Mouse (Mus musculus) frontal cortex, postnatal 10 days (tissue): ENCODE results near the gene Pih1d1.

Experiments
- DNase-seq, 2 experiments: peaks; one replicate each; pipeline ENCODE4 v3.0.0; 2022; ENCODE audit warnings: low spot score in 2 of 2, mixed read lengths in 1 of 2

Pih1d1 gene

DNA sequence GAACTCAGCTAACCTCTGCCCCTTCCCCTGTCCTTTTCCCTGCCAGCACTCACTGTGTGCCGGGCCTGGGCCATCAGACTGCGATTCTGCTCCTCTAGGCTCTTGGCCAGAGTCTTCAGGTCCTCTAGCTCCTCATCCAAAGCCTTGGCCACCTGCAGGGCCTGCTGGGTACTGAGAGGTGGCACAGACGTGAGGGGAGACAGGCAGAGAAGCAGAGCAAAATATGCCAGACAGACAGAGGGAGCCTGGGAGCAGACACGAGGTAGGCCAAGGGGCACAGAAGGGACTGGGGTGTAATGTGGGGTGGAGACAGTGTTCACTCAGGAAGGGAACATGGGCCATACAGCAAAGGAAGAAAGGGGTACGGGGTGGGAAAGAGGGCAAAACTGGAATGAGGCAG lies 39.3 kb downstream of the Pih1d1 start:
- DNase-seq: no peak

DNA sequence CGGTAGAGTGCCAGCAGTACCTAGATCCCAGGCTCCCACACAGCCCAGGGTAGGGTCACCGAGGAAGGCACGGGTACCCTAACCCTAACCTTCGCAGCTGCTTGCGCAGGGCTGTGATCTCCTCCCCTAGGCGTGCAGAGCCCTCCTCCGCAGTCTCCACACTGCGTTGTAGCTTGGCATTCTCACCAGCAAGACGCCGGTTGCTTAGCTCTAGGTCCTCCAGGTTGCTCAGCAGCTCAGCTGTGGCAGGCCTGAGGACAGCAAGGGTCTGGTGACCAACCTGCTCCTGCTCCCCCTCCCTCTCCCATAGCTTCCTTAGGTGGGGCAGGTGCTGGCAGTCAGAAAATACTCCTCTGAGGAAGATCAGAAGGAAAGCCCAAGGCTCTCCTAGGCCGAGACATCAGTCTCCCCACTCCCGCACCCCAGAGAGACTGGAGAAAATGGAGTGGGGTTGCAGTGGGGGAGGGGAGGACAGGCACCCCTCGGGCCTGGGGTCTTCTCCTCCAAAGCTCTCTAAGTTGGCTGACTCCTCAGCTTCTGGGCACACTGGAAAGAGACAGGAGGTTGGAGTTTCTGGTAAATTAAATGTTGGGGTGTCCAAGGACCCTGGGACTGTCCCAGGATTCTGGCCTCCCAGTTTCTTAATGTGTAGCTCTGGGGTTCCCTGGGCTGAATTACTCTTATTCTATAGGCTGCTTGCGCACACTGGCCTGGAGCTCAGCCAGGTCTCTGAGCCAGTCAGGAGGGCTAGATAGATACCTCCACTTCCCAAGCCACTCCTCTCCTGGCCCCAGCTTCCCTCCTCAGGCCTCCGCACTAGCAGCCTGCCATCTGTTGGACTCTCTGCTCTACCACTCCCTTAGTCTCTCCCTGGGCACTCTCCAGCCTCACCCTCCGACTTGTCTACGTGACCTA lies 40.0 kb downstream of the Pih1d1 start:
- DNase-seq: no peak

DNA sequence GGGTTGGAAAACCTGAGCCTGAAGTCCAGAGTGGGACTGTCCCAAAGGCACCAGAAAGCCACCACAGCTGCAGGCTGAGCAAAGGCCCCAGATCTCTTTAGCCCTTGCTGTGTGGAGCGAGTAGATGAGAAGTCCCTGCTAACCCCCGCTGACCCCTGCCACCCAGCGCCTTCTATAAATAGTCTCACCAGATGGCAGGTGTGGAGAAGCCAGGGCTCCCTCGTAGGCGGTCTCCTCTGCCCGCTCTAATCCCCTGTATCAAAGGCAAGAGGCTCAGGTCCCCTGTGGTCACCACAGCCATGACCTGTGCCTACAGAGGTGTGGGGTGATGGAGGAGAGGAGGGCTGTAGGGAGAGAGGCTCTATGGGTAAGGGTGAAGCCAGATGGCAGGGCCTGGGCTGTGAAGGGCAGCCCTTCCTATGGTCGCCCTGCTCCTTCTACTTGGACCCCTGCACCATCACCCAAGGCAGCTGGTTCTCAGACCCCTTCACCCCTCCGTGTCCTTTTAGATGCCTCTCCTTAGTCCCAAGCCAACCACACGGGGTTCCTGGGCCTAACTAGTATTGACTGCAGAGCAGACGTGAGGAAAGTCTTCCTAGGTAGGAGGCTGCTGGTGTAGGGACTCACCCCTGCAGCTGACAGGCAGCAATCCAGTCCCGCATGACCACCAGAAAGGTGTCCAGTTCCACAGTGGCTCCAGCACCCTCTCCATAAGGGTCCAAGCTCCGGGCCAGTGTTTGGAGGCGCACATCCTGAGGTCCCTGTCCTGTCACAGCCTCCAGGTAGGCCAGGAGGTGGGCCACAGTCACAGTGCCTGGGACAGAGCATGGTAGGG lies 41.5 kb downstream of the Pih1d1 start:
- DNase-seq: no peak

DNA sequence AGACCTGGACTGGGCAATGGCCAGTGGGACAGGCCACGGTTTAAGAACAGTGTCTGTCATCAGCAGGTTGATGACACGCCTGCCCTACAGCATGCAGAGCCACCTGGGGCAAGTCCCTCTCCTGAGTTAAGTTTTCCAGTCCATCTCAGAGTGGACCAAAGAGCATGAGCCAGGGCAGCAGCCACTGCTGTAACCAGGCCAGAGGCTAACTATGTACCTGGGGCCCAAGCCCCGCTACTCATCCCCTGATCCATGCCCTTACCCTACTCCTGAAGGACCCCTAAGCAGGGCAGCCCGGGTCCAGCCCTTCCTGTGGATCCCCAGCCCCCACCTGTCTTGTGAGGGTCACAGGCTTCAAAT lies 42.1 kb downstream of the Pih1d1 start:
- no peak for DNase-seq

DNA sequence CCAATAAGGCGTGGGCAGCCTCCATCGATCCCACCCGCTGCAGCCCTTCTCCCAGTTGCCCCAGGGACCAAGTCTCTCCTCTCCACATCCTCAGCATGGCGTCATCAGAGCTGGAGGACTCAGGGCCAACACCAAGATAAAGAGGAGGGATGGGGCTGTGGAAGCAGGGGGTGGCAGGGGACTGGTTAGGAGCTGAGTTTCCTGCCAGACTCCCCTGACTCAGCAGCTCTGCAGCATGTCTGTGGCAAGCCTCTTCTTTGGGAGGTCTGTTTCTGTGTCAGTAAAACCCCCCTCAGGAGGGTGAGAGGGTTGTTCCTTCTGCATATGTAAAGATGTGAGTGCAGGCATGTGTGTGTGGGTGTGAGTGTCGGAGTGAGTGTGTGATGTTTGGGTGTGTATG lies 42.9 kb downstream of the Pih1d1 start:
- no peak for DNase-seq

DNA sequence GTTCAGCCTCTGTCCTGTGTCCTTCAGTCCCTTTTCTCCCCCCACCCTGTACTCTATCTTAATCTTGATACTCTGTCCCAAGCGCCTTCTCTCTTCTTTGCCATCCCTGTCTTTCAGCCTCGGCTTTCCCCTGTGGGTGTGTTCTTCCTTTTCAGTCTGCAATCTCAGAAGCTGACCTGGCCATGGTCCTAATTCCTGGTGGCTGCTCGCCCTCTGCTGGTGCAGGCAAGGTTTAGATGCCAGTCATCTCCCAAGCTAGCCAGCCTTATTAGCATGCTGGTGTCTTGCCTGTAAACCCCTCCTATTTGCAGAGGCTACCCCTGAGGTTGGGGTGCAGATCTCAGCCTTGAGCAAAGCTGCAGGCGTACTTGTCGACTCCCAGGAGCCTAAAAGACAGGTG lies 44.3 kb downstream of the Pih1d1 start:
- peak; percentile 49 to 63 for DNase-seq

DNA sequence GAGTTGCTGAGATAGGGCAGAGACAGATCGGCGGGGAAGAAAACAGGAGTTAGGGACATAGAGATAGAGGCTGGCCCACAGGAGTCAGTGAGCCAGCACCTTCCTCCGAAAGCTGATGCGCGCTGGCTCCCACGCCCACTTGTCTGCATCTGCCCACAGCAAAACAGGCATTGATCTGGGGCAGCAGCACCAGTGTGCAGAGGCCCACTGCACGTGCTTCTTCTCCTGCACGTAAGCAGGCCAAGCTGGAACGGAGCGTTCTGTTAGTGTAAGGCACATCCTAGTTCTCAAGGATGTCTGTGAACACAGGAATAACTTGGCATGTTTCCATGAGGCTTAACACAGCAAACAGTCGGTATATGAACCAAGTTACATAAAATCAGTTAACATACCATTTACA lies 44.9 kb downstream of the Pih1d1 start:
- no peak for DNase-seq

DNA sequence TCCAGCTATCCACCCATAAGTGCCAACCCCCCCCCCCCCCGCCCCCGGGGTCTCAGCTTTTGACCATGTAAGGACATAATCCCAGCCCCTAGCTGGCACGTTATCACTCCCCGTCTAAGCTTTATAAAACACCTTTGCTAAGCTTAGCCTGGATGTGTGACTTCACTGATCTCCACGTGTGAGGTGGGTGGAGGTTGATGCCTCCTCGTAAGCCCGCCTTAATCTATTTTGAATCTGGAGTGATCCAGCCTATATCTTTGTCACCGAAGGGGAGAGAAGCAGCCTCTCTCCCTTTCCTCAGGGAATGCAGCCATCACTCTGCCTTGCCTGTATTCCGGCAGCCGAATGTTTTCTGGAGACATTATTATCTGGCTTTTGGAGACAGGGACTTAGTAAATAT lies 48.6 kb downstream of the Pih1d1 start:
- no peak for DNase-seq

DNA sequence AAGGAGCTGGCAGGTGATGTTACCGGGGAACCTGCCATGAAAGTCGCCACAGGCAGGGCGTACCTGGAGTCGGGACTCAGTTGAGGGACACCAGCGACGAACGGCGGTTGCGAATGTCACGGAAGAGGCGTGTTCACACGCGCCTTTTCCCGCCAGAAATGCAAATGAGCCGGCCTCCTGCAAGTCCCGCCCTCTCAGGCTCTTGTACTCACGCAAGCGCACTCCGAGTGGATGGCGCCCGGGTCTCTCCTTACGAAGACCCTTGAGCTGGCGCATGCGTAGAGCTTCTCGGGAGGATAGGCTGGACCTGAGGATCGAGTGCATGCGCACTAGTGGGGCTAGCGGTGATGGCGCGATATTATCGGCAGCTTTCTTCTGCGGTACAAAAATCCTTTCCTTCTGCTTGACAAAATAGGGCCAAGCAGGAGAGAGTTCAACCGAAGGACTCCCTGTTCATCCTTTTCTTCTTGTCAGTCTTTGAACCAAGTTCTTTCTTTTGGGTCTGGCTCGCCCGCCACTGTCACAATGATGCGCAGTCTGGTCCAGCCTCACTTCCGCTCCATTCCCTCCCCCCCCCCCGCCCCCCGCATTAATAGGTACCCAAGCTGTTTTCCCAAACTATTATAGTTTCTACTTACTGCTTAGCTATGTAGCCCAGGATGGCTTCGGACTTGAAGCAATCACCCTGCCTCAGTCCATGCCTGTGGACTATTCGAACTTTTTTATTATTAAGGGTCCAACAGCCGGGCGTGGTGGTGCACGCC lies 50.5 kb downstream of the Pih1d1 start, which contains the start of gene Ccdc155:
Gene Ccdc155, minus strand, starts transcription at position 513 of the 764 bp plus-strand sequence.
- peak; percentile 90 to 91 for DNase-seq

DNA sequence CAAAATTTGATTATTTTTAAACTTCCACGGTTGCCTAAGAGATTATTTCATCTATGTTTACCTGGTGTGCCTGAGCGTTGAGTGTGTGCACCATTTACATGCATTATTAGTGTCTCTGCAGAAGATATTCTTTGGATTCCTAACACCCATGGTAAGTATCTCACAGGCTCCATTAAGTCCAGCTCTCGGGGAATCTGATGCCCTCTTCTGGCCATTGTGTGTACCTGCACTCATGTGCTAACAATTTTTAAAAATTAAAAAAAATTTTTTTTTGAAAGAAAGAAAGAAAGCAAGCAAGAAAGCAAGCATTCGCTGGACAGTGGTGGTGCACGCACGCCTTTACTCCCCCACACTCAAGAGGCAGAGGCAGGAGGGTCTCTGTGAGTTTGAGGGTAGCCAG lies 54.2 kb downstream of the Pih1d1 start:
- no peak for DNase-seq
